Mouse (Mus musculus): ENCODE measurements around the gene Nppb.

DNA sequence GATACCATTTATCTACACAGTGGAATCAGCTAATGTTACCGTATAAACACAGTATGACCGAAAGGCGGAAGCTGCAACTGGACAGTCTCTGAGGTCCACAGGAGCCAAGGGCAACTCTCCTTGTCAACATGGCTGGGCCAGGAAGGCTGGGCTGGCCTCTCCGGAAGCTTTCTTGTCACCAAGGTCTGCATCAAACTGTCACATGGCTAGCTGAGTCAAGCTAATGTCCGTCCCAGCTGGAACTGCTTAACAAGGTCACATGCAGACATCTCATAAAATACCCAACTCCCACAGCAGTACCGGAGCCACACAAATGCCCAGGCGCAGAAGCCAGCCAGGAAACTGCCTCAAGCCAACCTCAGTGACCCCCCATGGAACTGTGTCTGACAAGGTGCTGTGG, 18.8 kb downstream of the Nppb start:
- TF ChIP-seq USF2 (conservative IDR thresholded peaks at IDR 0.05; ENCODE audit: low read depth, low read length): no peak
- TF ChIP-seq CTCF (conservative IDR thresholded peaks at IDR 0.05 in 1 of 2, IDR thresholded peaks at IDR 0.05 in 1 of 2; ENCODE audit: low read depth in 2 of 2, low read length in 2 of 2): no peak
- no peak for TF ChIP-seq MEF2A (IDR thresholded peaks at IDR 0.05; ENCODE audit: borderline replicate concordance, low read depth, low read length)
- TF ChIP-seq POLR2A (IDR thresholded peaks at IDR 0.05; ENCODE audit: low read depth, low read length): no peak
- TF ChIP-seq E2F4 (IDR thresholded peaks at IDR 0.05; ENCODE audit: insufficient replicate concordance, low read depth, low read length): no peak
- TF ChIP-seq ZNF384 (IDR thresholded peaks at IDR 0.05; ENCODE audit: low read depth, low read length): no peak
